Mouse (Mus musculus) kidney, adult 2 months (tissue): ENCODE measurements around the gene Mical3. TPM values are rescaled to one million over a fixed set of nuclear protein-coding genes. Genes with fewer than 3 reads are reported as not detected.
"Not testable (repeated sequence)": the region's sequence is repeated elsewhere in the genome, so short reads cannot be mapped to it uniquely, and the experiment has no call there.

Experiments used
- DNase-seq: peaks from one replicate; pipeline ENCODE4 v3.0.0; 2021
- H3K27ac ChIP-seq: fragments of 200-500 bp; 2 replicates; pipeline ENCODE4 v1.5.1; 2012; ENCODE audit warnings: low read depth, low read length, control low read depth, inconsistent platforms; ENCODE audit not compliant: insufficient read depth
- H3K27me3 ChIP-seq: fragments of 200-500 bp; replicated peaks from 2 replicates; pipeline ENCODE4 v1.6.1; 2012; ENCODE audit warnings: mild to moderate bottlenecking, moderate library complexity, low read length, inconsistent platforms; ENCODE audit not compliant: control insufficient read depth, insufficient read depth
- H3K36me3 ChIP-seq: fragments of 200-500 bp; 2 replicates; pipeline ENCODE4 v1.6.1; 2012; ENCODE audit warnings: mild to moderate bottlenecking, moderate library complexity, low read length, inconsistent platforms; ENCODE audit not compliant: control insufficient read depth, insufficient read depth
- H3K4me1 ChIP-seq: fragments of 200-500 bp; 2 replicates; pipeline ENCODE4 v1.6.1; 2011; ENCODE audit warnings: low read length; ENCODE audit not compliant: control insufficient read depth, insufficient read depth
- H3K4me3 ChIP-seq: fragments of 200-500 bp; 2 replicates; pipeline ENCODE4 v1.5.1; 2011; ENCODE audit warnings: mild to moderate bottlenecking, low read depth, low read length, control low read depth; ENCODE audit not compliant: insufficient read depth
- CTCF ChIP-seq: fragments of 200-500 bp; conservative IDR thresholded peaks from 2 replicates; pipeline ENCODE4 v1.5.1; 2011; ENCODE audit warnings: low read depth, mild to moderate bottlenecking, control low read depth, low read length, moderate library complexity, mixed read lengths; ENCODE audit not compliant: insufficient read depth, insufficient read length
- POLR2A ChIP-seq: fragments of 200-500 bp; IDR thresholded peaks from one replicate; pipeline ENCODE4 v1.6.1; 2011; ENCODE audit warnings: low read depth, low read length, control low read depth
- WGBS: fragments of 180-500 bp; shearing (Covaris S2); methylation state at CpG from one replicate; pipeline ENCODE4 v1.1.7; 2018; 5-methylcytosine and 5-hydroxymethylcytosine counted together
- polyA plus RNA-seq: library from polyadenylated mRNA; depleted of rRNA; stranded (reverse); fragments of >200 nt; gene quantifications from 2 replicates; pipeline ENCODE4 v1.2.3, GENCODE M21; 2012

Gene Mical3
- polyA plus RNA-seq, 1 experiment, result 16.1 TPM

- Histone ChIP-seq H3K4me3 (no peak overlapping the region), H3K4me1 (no peaks in the 10 kb centered on the region), H3K36me3 (no peaks in the 10 kb centered on the region; the same call in 1 of the 2 replicates), H3K27ac (no peak overlapping the region), H3K27me3 (no peaks in the 10 kb centered on the region)
- no peak for TF ChIP-seq CTCF
- no peak for TF ChIP-seq POLR2A
- DNase-seq, result no peak
- WGBS, result 88% methylated on average over 7 of the region's 7 CpGs
These were observed 197.1 kb downstream of the Mical3 start for GRCm38 (mm10) chr6:120933670-120934069.

- Histone ChIP-seq H3K4me1 (peaks cover 8% of the 10 kb centered on the region; the same call in 1 of the 2 replicates), H3K27ac (no peak overlapping the region), H3K27me3 (no peaks in the 10 kb centered on the region), H3K4me3 (no peak overlapping the region), H3K36me3 (no peaks in the 10 kb centered on the region; the same call in 1 of the 2 replicates)
- TF ChIP-seq CTCF (no peak), POLR2A (no peak)
- DNase-seq, result no peak
- WGBS, result 76% methylated on average over 12 of the region's 12 CpGs
These were observed 198.2 kb downstream of the Mical3 start for GRCm38 (mm10) chr6:120932597-120932996.

- 85% methylated on average over 6 of the region's 6 CpGs for WGBS
- DNase-seq, result no peak
These were observed 200.1 kb downstream of the Mical3 start for GRCm38 (mm10) chr6:120930450-120931306.

GRCm38 (mm10) chr6:120929421-120929820, 201.4 kb downstream of the Mical3 start:
- no peak overlapping the region for H3K4me3 ChIP-seq
- no peak overlapping the region for H3K27ac ChIP-seq
- H3K27me3 ChIP-seq, result no peaks in the 10 kb centered on the region
- TF ChIP-seq CTCF (no peak), POLR2A (no peak)
- no peaks in the 10 kb centered on the region; the same call in 1 of the 2 replicates for H3K36me3 ChIP-seq
- peaks cover 10% of the 10 kb centered on the region; the same call in 1 of the 2 replicates for H3K4me1 ChIP-seq
- no peak for DNase-seq
- 67% methylated on average over 1 of the region's 1 CpGs for WGBS

More at GRCm38 (mm10) chr6:120930450-120931306, 200.1 kb downstream of the Mical3 start:
- Histone ChIP-seq H3K4me1 (peaks cover 10% of the 10 kb centered on the region; the same call in 1 of the 2 replicates), H3K27me3 (no peaks in the 10 kb centered on the region), H3K4me3 (no peak overlapping the region), H3K27ac (no peak overlapping the region), H3K36me3 (no peaks in the 10 kb centered on the region; the same call in 1 of the 2 replicates)
- TF ChIP-seq POLR2A (no peak), CTCF (no peak)

- DNase-seq, result peak; percentile 86
These were observed 203.0 kb downstream of the Mical3 start for GRCm38 (mm10) chr6:120927765-120928164.

GRCm38 (mm10) chr6:120926880-120927279, 203.9 kb downstream of the Mical3 start:
- no peak overlapping the region for H3K4me3 ChIP-seq
- no peaks in the 10 kb centered on the region; the same call in 1 of the 2 replicates for H3K36me3 ChIP-seq
- no peak for DNase-seq
- peaks cover 10% of the 10 kb centered on the region; the same call in 1 of the 2 replicates for H3K4me1 ChIP-seq
- no peak overlapping the region for H3K27ac ChIP-seq
- H3K27me3 ChIP-seq, result no peaks in the 10 kb centered on the region
- WGBS, result 82% methylated on average over 2 of the region's 2 CpGs
- TF ChIP-seq POLR2A (no peak), CTCF (no peak)

More at GRCm38 (mm10) chr6:120927765-120928164, 203.0 kb downstream of the Mical3 start:
- TF ChIP-seq POLR2A (no peak), CTCF (no peak)
- Histone ChIP-seq H3K4me1 (peaks cover 10% of the 10 kb centered on the region; the same call in 1 of the 2 replicates), H3K27me3 (no peaks in the 10 kb centered on the region), H3K36me3 (no peaks in the 10 kb centered on the region; the same call in 1 of the 2 replicates), H3K27ac (no peak overlapping the region), H3K4me3 (no peak overlapping the region)
- 22% methylated on average over 3 of the region's 3 CpGs for WGBS

GRCm38 (mm10) chr6:120924791-120925321, 205.9 kb downstream of the Mical3 start:
- H3K27ac ChIP-seq, H3K27me3 ChIP-seq, H3K4me3 ChIP-seq, DNase-seq, H3K36me3 ChIP-seq: not testable (repeated sequence)
- peaks cover 10% of the 10 kb centered on the region; the same call in 1 of the 2 replicates for H3K4me1 ChIP-seq
- 80% methylated on average over 2 of the region's 2 CpGs for WGBS
